Mouse (Mus musculus) heart, embryonic 14.5 days (tissue): ENCODE measurements around the gene Shisa5. TPM values are rescaled to one million over a fixed set of nuclear protein-coding genes. Genes with fewer than 3 reads are reported as not detected.

ENCODE experiments used
- ATAC-seq: fragments of 200-750 bp; cut with Nextera tagmentation; 2 replicates; pipeline ENCODE4 v1.8.0; 2017; ENCODE audit warnings: low read depth, moderate TSS enrichment; ENCODE audit not compliant: insufficient number of reproducible peaks, insufficient read depth, low FRiP score
- H3K27ac ChIP-seq, 2 experiments: fragments of 200-500 bp in 1 of 2; fragments of 300-500 bp in 1 of 2; sonication (generic) in 1 of 2; replicated peaks in 1 of 2; 2 replicates each; pipeline ENCODE4 v1.5.1; 2012 to 2014; ENCODE audit warnings: low read depth in 2 of 2, low read length in 2 of 2, control low read depth in 1 of 2, mild to moderate bottlenecking in 1 of 2, mixed read lengths in 1 of 2; ENCODE audit not compliant: control insufficient read depth in 1 of 2, insufficient read depth in 1 of 2
- H3K27me3 ChIP-seq: fragments of 300-500 bp; sonication (generic); 2 replicates; pipeline ENCODE4 v1.6.1; 2014; ENCODE audit warnings: mild to moderate bottlenecking, low read length, control low read depth; ENCODE audit not compliant: control insufficient read depth, insufficient read depth
- H3K36me3 ChIP-seq: fragments of 300-500 bp; sonication (generic); 2 replicates; pipeline ENCODE4 v1.6.1; 2014; ENCODE audit warnings: mild to moderate bottlenecking, control low read depth, low read length, mixed read lengths; ENCODE audit not compliant: control insufficient read depth, insufficient read depth
- H3K4me1 ChIP-seq, 2 experiments: fragments of 200-500 bp in 1 of 2; fragments of 300-500 bp in 1 of 2; sonication (generic) in 1 of 2; 2 replicates each; pipeline ENCODE4 v1.6.1; 2012 to 2014; ENCODE audit warnings: low read length in 2 of 2, control low read depth in 1 of 2, mixed read lengths in 1 of 2; ENCODE audit not compliant: control insufficient read depth in 2 of 2, insufficient read depth in 2 of 2
- H3K4me2 ChIP-seq: fragments of 300-500 bp; sonication (generic); 2 replicates; pipeline ENCODE4 v1.6.1; 2014; ENCODE audit warnings: mild to moderate bottlenecking, low read length
- H3K4me3 ChIP-seq, 2 experiments: fragments of 200-500 bp in 1 of 2; fragments of 300-500 bp in 1 of 2; sonication (generic) in 1 of 2; 2 replicates each; pipeline ENCODE4 v1.5.1; 2012 to 2014; ENCODE audit warnings: low read length in 2 of 2, mild to moderate bottlenecking in 2 of 2, control low read depth in 1 of 2, low read depth in 1 of 2, moderate library complexity in 1 of 2; ENCODE audit not compliant: control insufficient read depth in 1 of 2, insufficient read depth in 1 of 2
- H3K9ac ChIP-seq: fragments of 300-500 bp; sonication (generic); 2 replicates; pipeline ENCODE4 v1.6.1; 2014; ENCODE audit warnings: mild to moderate bottlenecking, low read length
- H3K9me3 ChIP-seq: fragments of 300-500 bp; sonication (generic); 2 replicates; pipeline ENCODE4 v1.6.1; 2016; ENCODE audit warnings: low read length, control low read depth; ENCODE audit not compliant: control insufficient read depth
- WGBS: fragments of 180-500 bp; shearing (Covaris S2); extraction: QIAGEN DNeasy Blood & Tissue Kit; methylation state at CpG from one replicate; pipeline ENCODE4 v1.1.7; 2014; 5-methylcytosine and 5-hydroxymethylcytosine counted together
- polyA plus RNA-seq: library from polyadenylated mRNA; unstranded; fragments of >200 nt; fragmentation: Nextera tagmentation; extraction: Ambion mirVana; gene quantifications from 2 replicates; pipeline ENCODE4 v1.2.1, GENCODE M21; 2014

Shisa5 gene
- polyA plus RNA-seq, 1 experiment from 2014 or later = 54.3 TPM

DNA sequence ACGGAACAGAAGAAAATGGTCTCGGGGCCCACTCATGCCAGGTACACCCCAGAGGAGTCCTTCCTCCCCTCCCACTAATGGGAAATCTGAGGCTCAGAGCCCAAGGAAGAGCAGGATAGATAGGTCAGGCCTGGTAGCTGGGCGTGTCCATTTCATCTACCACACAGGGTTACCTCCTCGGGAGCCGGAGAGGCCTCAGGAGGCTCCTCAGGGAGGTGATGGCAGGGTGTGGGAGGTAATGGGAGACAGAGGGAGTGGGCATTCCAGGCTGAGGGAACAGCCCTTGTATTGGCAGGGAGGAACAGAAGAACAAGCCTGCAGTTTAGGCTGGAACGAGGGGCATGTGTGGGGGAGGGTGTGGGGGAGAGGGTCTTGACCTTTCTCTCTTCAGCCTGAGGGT, 58.5 kb downstream of the Shisa5 start:
- Histone ChIP-seq H3K9ac (peak overlapping the region; percentile 96), H3K9me3 (no peaks in the 10 kb centered on the region), H3K27me3 (no peaks in the 10 kb centered on the region), H3K4me2 (peak overlapping the region; percentile 90), H3K4me1 (peaks cover 52 to 62% of the 10 kb centered on the region in 2 experiments), H3K36me3 (peaks cover 27% of the 10 kb centered on the region), H3K4me3 (peak overlapping the region; percentile 74 to 79), H3K27ac (peak overlapping the region; percentile 96 to 98)
- WGBS = 43% methylated on average over 6 of the region's 6 CpGs
- no peak for ATAC-seq

DNA sequence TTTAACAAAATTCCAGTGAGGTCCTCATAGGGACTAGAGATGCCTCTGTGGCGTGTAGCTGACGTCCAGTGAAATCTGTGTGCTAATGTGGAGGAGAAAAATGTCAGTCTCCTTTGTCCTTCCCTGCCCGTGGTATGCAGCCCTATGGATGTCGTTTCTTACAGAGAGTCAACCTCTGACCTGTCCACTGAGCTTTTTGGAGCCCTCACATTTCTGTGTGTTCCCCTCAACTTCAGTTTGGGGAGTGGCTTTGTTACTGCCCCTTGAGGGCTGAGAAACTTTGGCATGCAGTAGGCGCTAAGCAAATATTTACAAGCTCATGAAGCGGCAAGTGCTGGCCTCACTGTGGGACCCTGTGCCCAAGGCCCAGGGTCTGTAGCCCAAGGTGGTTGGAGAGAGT, 58.9 kb downstream of the Shisa5 start:
- peak overlapping the region; percentile 74 to 79; a peak in 3 of 4 replicates for H3K4me3 ChIP-seq
- peaks cover 27% of the 10 kb centered on the region for H3K36me3 ChIP-seq
- peaks cover 52 to 62% of the 10 kb centered on the region in 2 experiments for H3K4me1 ChIP-seq
- peak overlapping the region; percentile 96 for H3K9ac ChIP-seq
- H3K27me3 ChIP-seq = no peaks in the 10 kb centered on the region
- 28% methylated on average over 6 of the region's 6 CpGs for WGBS
- no peaks in the 10 kb centered on the region for H3K9me3 ChIP-seq
- no peak for ATAC-seq
- peak overlapping the region; percentile 96 to 98 for H3K27ac ChIP-seq
- H3K4me2 ChIP-seq = peak overlapping the region; percentile 90

DNA sequence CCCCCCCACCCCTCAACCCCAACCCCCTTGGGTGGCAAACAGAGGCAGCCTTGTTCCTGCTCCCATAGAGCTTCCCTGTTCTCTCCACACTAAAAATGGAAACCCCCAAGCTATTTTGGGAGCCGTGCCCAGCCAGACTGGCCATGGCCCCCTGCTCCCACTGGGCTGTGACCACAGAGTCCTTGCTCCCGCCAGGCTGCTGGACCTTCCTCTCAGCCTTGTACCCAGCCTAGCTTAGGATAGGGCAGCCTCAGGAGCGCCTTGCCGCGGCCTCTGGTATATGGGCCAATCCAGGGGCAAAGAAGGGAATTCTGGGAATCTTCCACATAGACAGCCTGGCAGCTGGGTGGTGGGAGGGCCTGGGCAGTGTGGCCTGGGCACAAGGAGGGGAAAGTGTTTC, 59.5 kb downstream of the Shisa5 start:
- peaks cover 52 to 67% of the 10 kb centered on the region in 2 experiments for H3K4me1 ChIP-seq
- H3K36me3 ChIP-seq = peaks cover 28% of the 10 kb centered on the region
- no peaks in the 10 kb centered on the region for H3K9me3 ChIP-seq
- 35% methylated on average over 5 of the region's 5 CpGs for WGBS
- H3K4me3 ChIP-seq = peak overlapping the region in 1 of 2 experiments; percentile 74; a peak in 2 of 4 replicates
- peak overlapping the region; percentile 72 to 98 for H3K27ac ChIP-seq
- peak overlapping the region; percentile 90 for H3K4me2 ChIP-seq
- no peaks in the 10 kb centered on the region for H3K27me3 ChIP-seq
- H3K9ac ChIP-seq = peak overlapping the region; percentile 96
- ATAC-seq = 0 out of 2 replicates have a peak, but pooled peaks have one; percentile 3

DNA sequence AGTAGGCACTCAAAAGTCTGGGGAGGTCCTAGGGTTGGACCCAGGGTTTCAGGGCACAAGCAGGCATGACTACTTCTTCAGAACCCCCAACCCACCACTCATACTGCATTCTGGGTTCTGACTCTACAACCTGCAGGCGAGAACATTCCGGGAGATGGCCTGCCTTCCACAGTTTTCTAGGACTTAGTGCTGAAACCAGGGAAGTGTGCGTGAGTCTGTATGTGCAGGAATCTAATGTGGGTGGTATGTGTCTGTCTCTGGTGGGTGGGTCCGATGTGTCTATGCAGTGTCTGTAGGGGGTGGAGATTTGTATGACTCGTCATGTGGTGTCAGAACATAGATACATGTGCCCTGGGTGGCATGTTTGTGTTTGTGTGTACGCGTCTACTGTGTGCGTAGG, 60.0 kb downstream of the Shisa5 start:
- Histone ChIP-seq H3K9me3 (no peaks in the 10 kb centered on the region), H3K36me3 (peaks cover 34% of the 10 kb centered on the region), H3K9ac (peak overlapping the region; percentile 96), H3K27ac (peak overlapping the region; percentile 72 to 98), H3K27me3 (no peaks in the 10 kb centered on the region), H3K4me2 (peak overlapping the region; percentile 90), H3K4me3 (peak overlapping the region in 1 of 2 experiments; percentile 17; a peak in 2 of 4 replicates), H3K4me1 (peaks cover 52 to 70% of the 10 kb centered on the region in 2 experiments)
- WGBS = 73% methylated on average over 8 of the region's 8 CpGs
- no peak for ATAC-seq

DNA sequence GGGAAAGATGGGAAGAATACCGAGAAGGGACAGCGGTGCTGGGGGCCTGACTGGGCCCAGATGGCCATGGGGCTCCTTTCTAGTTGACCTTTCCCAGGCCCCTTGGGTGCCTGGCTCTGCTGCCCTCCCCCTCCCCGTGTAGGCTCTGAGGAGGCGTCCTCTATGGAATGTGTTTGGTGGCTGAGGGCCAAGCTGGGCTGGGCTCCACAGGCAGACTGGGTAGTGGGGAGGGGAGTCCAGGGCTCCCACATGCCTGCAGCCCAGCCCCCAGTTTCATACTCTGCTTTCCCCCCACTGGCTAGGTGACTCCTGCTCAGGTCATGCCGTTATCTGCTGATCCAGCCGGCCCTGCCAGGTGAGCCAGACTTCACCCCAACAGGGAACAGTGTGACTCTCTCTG, 60.6 kb downstream of the Shisa5 start:
- 16% methylated on average over 5 of the region's 6 CpGs for WGBS
- H3K4me1 ChIP-seq = peaks cover 49 to 64% of the 10 kb centered on the region in 2 experiments

DNA sequence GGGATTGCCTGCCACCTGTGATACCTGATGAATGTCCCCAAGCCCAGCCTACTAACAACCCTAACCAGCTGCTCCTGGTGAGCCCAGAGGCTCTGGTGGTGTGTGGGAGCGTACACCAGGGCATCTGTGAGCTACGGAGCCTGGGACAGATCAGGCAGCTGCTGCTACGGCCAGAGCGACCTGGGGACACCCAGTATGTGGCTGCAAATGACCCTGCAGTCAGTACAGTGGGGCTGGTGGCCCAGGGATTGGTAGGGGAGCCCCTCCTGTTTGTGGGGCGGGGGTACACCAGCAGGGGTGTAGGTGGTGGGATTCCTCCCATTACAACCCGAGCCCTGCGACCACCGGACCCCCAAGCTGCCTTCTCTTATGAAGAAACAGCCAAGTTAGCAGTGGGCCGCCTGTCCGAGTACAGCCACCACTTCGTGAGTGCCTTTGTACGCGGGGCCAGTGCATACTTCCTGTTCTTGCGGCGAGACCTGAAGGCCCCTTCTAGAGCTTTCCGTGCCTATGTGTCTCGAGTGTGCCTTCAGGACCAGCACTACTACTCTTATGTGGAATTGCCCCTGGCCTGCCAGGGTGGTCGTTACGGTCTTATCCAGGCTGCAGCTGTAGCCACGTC, 62.1 kb downstream of the Shisa5 start:
- Histone ChIP-seq H3K27ac (no peak overlapping the region), H3K36me3 (peaks cover 54% of the 10 kb centered on the region), H3K9ac (no peak overlapping the region; the same call in 1 of the 2 replicates), H3K4me1 (peaks cover 52 to 65% of the 10 kb centered on the region in 2 experiments), H3K9me3 (no peaks in the 10 kb centered on the region), H3K4me3 (no peak overlapping the region), H3K4me2 (no peak overlapping the region), H3K27me3 (no peaks in the 10 kb centered on the region)
- 87% methylated on average over 20 of the region's 20 CpGs for WGBS
- ATAC-seq = no peak

More for the DNA sequence above, 60.6 kb downstream of the Shisa5 start:
- no peaks in the 10 kb centered on the region for H3K9me3 ChIP-seq
- H3K27ac ChIP-seq = peak overlapping the region; percentile 86 to 98
- H3K36me3 ChIP-seq = peaks cover 40% of the 10 kb centered on the region
- peak overlapping the region; percentile 90 for H3K4me2 ChIP-seq
- H3K9ac ChIP-seq = peak overlapping the region; percentile 96
- ATAC-seq = peak; percentile 72
- no peaks in the 10 kb centered on the region for H3K27me3 ChIP-seq
- H3K4me3 ChIP-seq = peak overlapping the region; percentile 17 to 19

DNA sequence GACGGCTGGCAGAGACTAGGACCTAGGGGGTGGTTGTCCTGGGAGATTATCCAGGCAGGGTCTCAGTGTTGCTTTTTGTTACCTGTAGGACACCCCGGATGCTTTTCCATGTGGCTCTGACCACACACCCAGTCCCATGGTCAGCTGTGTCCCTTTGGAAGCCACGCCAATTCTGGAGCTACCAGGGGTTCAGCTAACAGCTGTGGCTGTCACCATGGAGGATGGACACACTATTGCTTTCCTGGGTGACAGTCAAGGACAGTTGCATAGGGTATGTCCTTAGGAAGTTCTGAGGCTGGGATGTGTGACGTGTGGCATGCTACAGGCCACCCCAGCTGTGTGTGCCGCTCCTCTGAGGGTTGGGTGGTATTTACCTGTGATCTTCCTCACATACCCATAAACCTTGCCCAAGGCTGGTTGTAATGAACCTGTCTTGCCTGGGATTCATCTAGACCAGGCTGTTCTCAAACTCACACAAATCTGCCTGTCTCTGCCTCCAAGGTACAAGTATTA, 63.6 kb downstream of the Shisa5 start:
- Histone ChIP-seq H3K36me3 (peaks cover 70% of the 10 kb centered on the region), H3K4me1 (peaks cover 42 to 57% of the 10 kb centered on the region in 2 experiments)
- 85% methylated on average over 5 of the region's 5 CpGs for WGBS

More for the DNA sequence above, 63.6 kb downstream of the Shisa5 start:
- no peak overlapping the region for H3K27ac ChIP-seq
- no peak for ATAC-seq
- H3K9me3 ChIP-seq = no peaks in the 10 kb centered on the region
- no peak overlapping the region for H3K9ac ChIP-seq
- no peak overlapping the region for H3K4me2 ChIP-seq
- no peaks in the 10 kb centered on the region for H3K27me3 ChIP-seq
- no peak overlapping the region for H3K4me3 ChIP-seq
